Mouse (Mus musculus): Measurements from ENCODE around the gene Cpsf4l.

DNA sequence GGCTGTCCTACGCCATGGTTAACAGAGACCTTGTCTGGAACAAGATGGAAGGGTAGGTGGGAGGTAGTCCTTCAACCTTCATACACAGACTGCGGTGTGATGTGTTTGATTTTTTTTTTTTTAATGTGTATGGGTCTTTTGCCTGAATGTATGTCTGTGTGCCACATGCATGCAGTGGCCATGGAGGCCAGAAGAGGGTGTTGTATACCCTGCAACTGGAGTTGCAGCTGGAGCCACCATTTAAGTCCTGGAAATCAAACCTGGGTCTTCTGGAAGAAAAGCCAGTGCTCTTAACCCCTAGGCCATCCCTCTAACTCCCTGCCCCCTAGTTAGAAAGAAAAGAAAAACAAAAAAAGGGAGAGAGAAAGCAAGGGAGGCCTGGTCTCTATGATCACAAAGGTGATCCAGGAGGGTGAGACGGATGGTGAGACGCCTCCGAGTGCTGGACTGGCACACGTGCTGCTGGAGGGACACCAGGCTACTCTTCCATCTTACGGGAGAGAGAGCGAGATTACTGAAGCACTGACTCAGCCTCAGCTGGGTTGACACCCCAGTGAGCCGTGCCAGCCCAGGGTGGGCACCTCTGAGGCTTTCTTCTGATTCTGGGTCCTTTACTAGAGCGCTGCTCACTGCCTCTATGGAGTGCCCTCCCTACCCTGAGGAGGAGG lies 22.3 kb upstream of the Cpsf4l start:
- TF ChIP-seq CTCF (IDR thresholded peaks at IDR 0.05) (peak; percentile 40), EP300 (IDR thresholded peaks at IDR 0.05) (no peak)
